Mouse (Mus musculus) MEL (cell line): ENCODE data around the gene Iqsec1. TPM values are rescaled to one million over a fixed set of nuclear protein-coding genes. Genes with fewer than 3 reads are reported as not detected.
A peak's percentile ranks its signal among the peaks of the same experiment; 100 is the strongest.

Experiments
- GATA1 ChIP-seq: IDR thresholded peaks from 2 replicates; pipeline ENCODE4 v1.6.1; 2011; ENCODE audit warnings: low read depth, low read length, improper control_type of control experiment
- RAD21 ChIP-seq: IDR thresholded peaks from 2 replicates; pipeline ENCODE4 v1.6.1; 2011; ENCODE audit warnings: mild to moderate bottlenecking, low read depth, low read length, improper control_type of control experiment
- polyA plus RNA-seq, 2 experiments: library from polyadenylated mRNA; stranded (reverse) in 1 of 2; unstranded in 1 of 2; fragments of >175 nt in 1 of 2; fragments of >200 nt in 1 of 2; gene quantifications; 2 replicates each; pipeline versions ENCODE4 v1.2.1 to v1.2.4; 2012; ENCODE audit warnings: low replicate concordance in 2 of 2, low read depth in 1 of 2; ENCODE audit not compliant: insufficient read length in 2 of 2, insufficient read depth in 1 of 2, missing spikeins in 1 of 2
- total RNA-seq: library from RNA; depleted of rRNA; stranded (reverse); fragments of 300-350 nt; gene quantifications from 2 replicates; pipeline ENCODE4 v1.2.3, GENCODE M21; 2012; rRNA removed

Gene Iqsec1
- total and polyA plus RNA-seq, 3 experiments, result 14.8 to 73.4 (median 30.8) TPM

- TF ChIP-seq RAD21 (peak; percentile 40), GATA1 (no peak)
Observed at GRCm38 (mm10) chr6:90606538-90606937, 381.9 kb downstream of the Iqsec1 start (continued).

Other genes starting within 250 kb of the Iqsec1 start
- 46.3 and 56.7 TPM in 2 replicates for gene Nup210, start 128.1 kb upstream of the Iqsec1 start, total RNA-seq
- 100 to 1,000 TPM in 1 of 2 experiments, 10 to 100 TPM in 1; 71.5 to 394 TPM for gene Nup210, start 128.1 kb upstream of the Iqsec1 start, polyA plus RNA-seq
- gene Hdac11, start 168.0 kb upstream of the Iqsec1 start, total RNA-seq, result 2.5 and 3.3 TPM in 2 replicates
- 1 to 10 TPM in 1 of 2 experiments, not detected in 1; 6.0 TPM for gene Hdac11, start 168.0 kb upstream of the Iqsec1 start, polyA plus RNA-seq
- 2.3 and 4.4 TPM in 2 replicates for gene Fbln2, start 223.8 kb upstream of the Iqsec1 start, total RNA-seq
- 1 to 10 TPM in 1 of 2 experiments, not detected in 1; 1.9 TPM for gene Fbln2, start 223.8 kb upstream of the Iqsec1 start, polyA plus RNA-seq